ENCODE assay signal across 7 mouse cellular contexts in the genomic region with DNA sequence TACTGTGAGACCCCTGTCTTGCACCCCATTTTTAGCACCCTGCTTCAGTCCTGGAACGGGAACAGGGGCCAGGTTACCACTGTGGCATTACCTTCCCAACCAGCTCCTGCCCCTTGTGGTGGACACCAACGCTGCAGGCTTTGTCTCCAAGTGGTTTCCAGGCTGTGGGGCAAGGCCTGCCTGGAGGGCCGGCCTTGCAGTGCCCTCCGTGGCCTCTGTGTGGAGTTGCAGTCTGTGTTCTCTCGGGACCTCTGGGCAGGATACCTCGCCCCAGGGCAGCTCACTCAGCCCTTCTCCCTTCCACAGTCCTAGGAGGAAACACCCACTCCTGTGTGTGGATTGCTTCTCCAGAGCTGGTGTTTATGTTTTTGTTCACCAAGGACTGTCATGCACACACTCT. TPM values are rescaled to one million over a fixed set of nuclear protein-coding genes. Genes with fewer than 3 reads are reported as not detected.
A peak's percentile ranks its signal among the peaks of the same experiment; 100 is the strongest.
DNase-seq lines count a peak whose midpoint lies in the region; ATAC-seq lines count a peak whose summit lies in the region.

No protein-coding gene starts in this region.

- DNase-seq in adrenal gland, adult 2 months, result peak; percentile 91
- peak; percentile 95 for DNase-seq in embryo, embryonic 10.5 days (ENCODE audit: low spot score)
- DNase-seq in gastrocnemius, postnatal 36 days, result peak; percentile 79 to 85
- peak; percentile 80 for DNase-seq in intestine, embryonic 14.5 days (ENCODE audit: low spot score)
- DNase-seq in left cerebral cortex, postnatal 14 days (ENCODE audit: low spot score in 2 of 2), result peak; percentile 61 to 66
- DNase-seq in midbrain, embryonic 10.5 days (ENCODE audit: low spot score), result peak; percentile 91
- peak; percentile 21 to 58 for DNase-seq in spleen, postnatal 14 days (ENCODE audit: low spot score in 2 of 2)

- H3K27ac ChIP-seq in intestine, embryonic 14.5 days (ENCODE audit: low read depth), result peak overlapping the region; percentile 62; the same call in 1 of the 2 replicates
- peak overlapping the region; percentile 87 for H3K27ac ChIP-seq in midbrain, embryonic 10.5 days (replicated peaks)

- H3K9me3 ChIP-seq in intestine, embryonic 14.5 days (ENCODE audit: control insufficient read depth, low read length), result no peaks in the 10 kb centered on the region
- H3K9me3 ChIP-seq in midbrain, embryonic 10.5 days (replicated peaks), result no peaks in the 10 kb centered on the region

- no peak overlapping the region for H3K4me3 ChIP-seq in intestine, embryonic 14.5 days (ENCODE audit: low read depth, low read length)
- no peak overlapping the region for H3K4me3 ChIP-seq in midbrain, embryonic 10.5 days

- no peaks in the 10 kb centered on the region for H3K36me3 ChIP-seq in intestine, embryonic 14.5 days (ENCODE audit: control insufficient read depth, insufficient read depth, low read length)
- H3K36me3 ChIP-seq in midbrain, embryonic 10.5 days, result no peaks in the 10 kb centered on the region

- H3K27me3 ChIP-seq in intestine, embryonic 14.5 days (replicated peaks; ENCODE audit: control insufficient read depth, insufficient read depth, low read length), result no peaks in the 10 kb centered on the region
- H3K27me3 ChIP-seq in midbrain, embryonic 10.5 days (ENCODE audit: low read depth, poor library complexity, severe bottlenecking), result no peaks in the 10 kb centered on the region

- intact Hi-C loops in gastrocnemius, postnatal 36 days (cut with DNase I), result loop anchor here (5.0 kb wide), 1 partner anchor 122 kb away; the partner anchor contains the start of gene Heg1
- intact Hi-C loops in left cerebral cortex, postnatal 14 days (cut with DNase I), result loop anchor here (5.0 kb wide), 2 partner anchors 182 to 237 kb away; no protein-coding TSS in a partner anchor

- ATAC-seq in intestine, embryonic 14.5 days (replicated peaks; ENCODE audit: low FRiP score, low TSS enrichment, low read depth), result peak; percentile 65

- no peak overlapping the region for H3K9ac ChIP-seq in intestine, embryonic 14.5 days (ENCODE audit: low read length)

- H3K4me1 ChIP-seq in intestine, embryonic 14.5 days (replicated peaks; ENCODE audit: control insufficient read depth, insufficient read depth, low read length), result peaks cover 18% of the 10 kb centered on the region
- H3K4me1 ChIP-seq in midbrain, embryonic 10.5 days, result peaks cover 42% of the 10 kb centered on the region

- no peak overlapping the region for H3K4me2 ChIP-seq in intestine, embryonic 14.5 days (ENCODE audit: low read length)

- 5% methylated on average over 6 of the region's 6 CpGs for WGBS in intestine, embryonic 14.5 days
- WGBS in midbrain, embryonic 10.5 days, result 3% methylated on average over 6 of the region's 6 CpGs

RNA-seq across cellular contexts. Expression of gene Slc12a8, which starts 43.2 kb away (rescaled TPM):
- total RNA-seq in adrenal gland, adult 2 months (2021), result under 1 TPM; 0.49 to 0.83 TPM
- polyA plus RNA-seq in adrenal gland, adult 2 months (2012; rRNA removed), result 0.73 and 0.89 TPM in 2 replicates
- under 1 TPM in 1 of 2 experiments, not detected in 1; 0.26 TPM for total RNA-seq in gastrocnemius, postnatal 36 days (2021)
- polyA plus RNA-seq in intestine, embryonic 14.5 days (2014; fragmentation: Nextera tagmentation; extraction: Ambion mirVana), result 1.8 and 5.0 TPM in 2 replicates
- total RNA-seq in left cerebral cortex, postnatal 14 days (2021), result 1 to 10 TPM in 1 of 2 experiments, under 1 TPM in 1; 0.82 to 1.0 TPM
- 1.5 and 1.9 TPM in 2 replicates for polyA plus RNA-seq in midbrain, embryonic 10.5 days (2016; fragmentation: Nextera tagmentation; extraction: Ambion mirVana)

Comparison
In these comparisons a context has a peak if more than half of its experiments do, and no peak if none do; other contexts are left out.
1. DNase-seq: peak in every context shown above with its lines; median percentile 95 in embryo, embryonic 10.5 days; 91 in adrenal gland, adult 2 months; 91 in midbrain, embryonic 10.5 days; 82 in gastrocnemius, postnatal 36 days; 80 in intestine, embryonic 14.5 days; 64 in left cerebral cortex, postnatal 14 days; 40 in spleen, postnatal 14 days.